Mouse (Mus musculus) testis, adult 2 months (tissue): ENCODE measurements at regions not wholly inside any gene's neighbourhood (a gene's known extent, or its start where the extent isn't known, plus 50 kb on each side); places are given as distances from the start of the nearest gene placed in this dataset.

Experiments used
- CTCF ChIP-seq: fragments of 200-500 bp; IDR thresholded peaks from 2 replicates; pipeline ENCODE4 v1.5.1; 2012; ENCODE audit warnings: low read depth, mild to moderate bottlenecking, inconsistent platforms, low read length, moderate library complexity; ENCODE audit not compliant: control insufficient read depth, insufficient read depth, insufficient replicate concordance
- POLR2A ChIP-seq: fragments of 200-500 bp; IDR thresholded peaks from 2 replicates; pipeline ENCODE4 v1.6.1; 2012; ENCODE audit warnings: low read depth, mild to moderate bottlenecking, inconsistent platforms, low read length, moderate library complexity; ENCODE audit not compliant: control insufficient read depth

GRCm38 (mm10) chr11:48219157-48219556, 230.4 kb upstream of the Sgcd start:
- no peak for TF ChIP-seq POLR2A
- TF ChIP-seq CTCF, result no peak
